Mouse (Mus musculus) ZHBTc4 (cell line): ENCODE results near the gene Sema3d.

Experiments used
- DNase-seq: peaks from one replicate; pipeline ENCODE4 v3.0.0-alpha.2; 2011; ENCODE audit warnings: low read depth, low spot score

The Sema3d gene

DNA sequence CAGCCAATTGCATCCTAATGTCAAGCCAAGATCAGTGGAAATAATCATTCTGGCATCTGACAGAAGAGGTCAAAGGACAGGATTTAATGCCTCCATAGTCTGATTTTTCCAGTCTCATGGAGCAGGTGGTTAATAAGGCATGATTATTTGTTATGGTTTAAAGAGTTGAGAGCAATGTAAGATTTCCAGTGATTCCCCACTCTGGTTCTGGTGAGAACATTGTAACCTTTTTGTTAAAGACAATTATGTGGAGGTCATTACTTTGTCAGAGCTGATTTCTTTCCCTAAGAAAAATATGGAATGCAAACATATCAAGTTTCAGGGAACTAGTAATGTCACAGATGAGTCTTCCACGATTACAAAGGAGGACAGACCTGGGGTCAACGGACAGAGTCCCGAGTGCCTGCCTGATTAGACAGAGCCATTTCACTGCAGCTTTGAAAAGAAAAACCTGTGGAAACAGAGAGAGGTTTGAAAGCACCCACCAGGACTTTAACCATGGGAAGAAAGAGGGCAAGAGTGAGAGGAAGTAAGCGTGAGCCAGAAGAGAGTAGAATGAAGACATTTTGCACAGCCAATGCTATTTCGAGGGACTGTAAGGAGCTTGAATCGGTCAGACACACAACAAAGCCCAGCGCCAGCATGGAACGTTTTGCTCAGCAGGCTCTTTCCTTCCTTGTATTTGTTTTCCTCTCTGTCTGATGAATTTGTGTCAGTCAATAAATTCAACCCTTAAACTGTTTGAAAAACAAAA is 251.2 kb downstream of the Sema3d start:
- DNase-seq: no peak

GRCm38 (mm10) chr5:12637763-12638468 is 254.7 kb downstream of the Sema3d start:
- DNase-seq: no peak
